Mouse (Mus musculus) midbrain, embryonic 11.5 days (tissue): Measurements from ENCODE around the gene Poldip2. TPM values are rescaled to one million over a fixed set of nuclear protein-coding genes. Genes with fewer than 3 reads are reported as not detected.

Experiments
- ATAC-seq: fragments of 200-750 bp; cut with Nextera tagmentation; 2 replicates; pipeline ENCODE4 v1.8.0; 2017; ENCODE audit warnings: moderate TSS enrichment, moderate library complexity; ENCODE audit not compliant: low FRiP score
- DNase-seq: peaks from one replicate; pipeline ENCODE4 v3.0.0; 2015; ENCODE audit warnings: low spot score; ENCODE audit errors: missing footprints
- H3K27ac ChIP-seq: fragments of 300-500 bp; sonication (generic); 2 replicates; pipeline ENCODE4 v1.5.1; 2014; ENCODE audit warnings: low read depth, low read length
- H3K27me3 ChIP-seq: fragments of 300-500 bp; sonication (generic); 2 replicates; pipeline ENCODE4 v1.6.1; 2014; ENCODE audit warnings: mild to moderate bottlenecking, low read length, moderate library complexity, mixed read lengths; ENCODE audit not compliant: control insufficient read depth, insufficient read depth
- H3K36me3 ChIP-seq: fragments of 300-500 bp; sonication (generic); 2 replicates; pipeline ENCODE4 v1.6.1; 2014; ENCODE audit warnings: mild to moderate bottlenecking, low read length, moderate library complexity, mixed read lengths; ENCODE audit not compliant: control insufficient read depth, insufficient read depth
- H3K4me1 ChIP-seq: fragments of 300-500 bp; sonication (generic); 2 replicates; pipeline ENCODE4 v1.6.1; 2014; ENCODE audit warnings: low read length; ENCODE audit not compliant: control insufficient read depth, insufficient read depth
- H3K4me2 ChIP-seq: fragments of 300-500 bp; sonication (generic); 2 replicates; pipeline ENCODE4 v1.6.1; 2014; ENCODE audit warnings: mild to moderate bottlenecking, moderate library complexity
- H3K4me3 ChIP-seq: fragments of 300-500 bp; sonication (generic); 2 replicates; pipeline ENCODE4 v1.5.1; 2014; ENCODE audit warnings: low read depth, low read length
- H3K9ac ChIP-seq: fragments of 300-500 bp; sonication (generic); 2 replicates; pipeline ENCODE4 v1.6.1; 2014; ENCODE audit warnings: low read length
- H3K9me3 ChIP-seq: fragments of 300-500 bp; sonication (generic); 2 replicates; pipeline ENCODE4 v1.6.1; 2016; ENCODE audit warnings: low read length; ENCODE audit not compliant: control insufficient read depth
- WGBS: fragments of 180-500 bp; shearing (Covaris S2); extraction: QIAGEN DNeasy Blood & Tissue Kit; methylation state at CpG from one replicate; pipeline ENCODE4 v1.1.7; 2014; 5-methylcytosine and 5-hydroxymethylcytosine counted together
- polyA plus RNA-seq: library from polyadenylated mRNA; unstranded; fragments of >200 nt; fragmentation: Nextera tagmentation; extraction: Ambion mirVana; gene quantifications from 2 replicates; pipeline ENCODE4 v1.2.1, GENCODE M21; 2014

The Poldip2 gene
- polyA plus RNA-seq, 1 experiment from 2014 or later = 139 TPM

GRCm38 (mm10) chr11:78499004-78499403, 13.0 kb upstream of the Poldip2 start, which contains the start of gene Vtn:
Gene Vtn (plus strand): TSS chr11:78499091.
- H3K9me3 ChIP-seq = no peaks in the 10 kb centered on the region
- H3K27me3 ChIP-seq = peaks cover 8% of the 10 kb centered on the region
- H3K4me2 ChIP-seq = peak within 1 kb of the TSS; percentile 96
- H3K27ac ChIP-seq = peak within 1 kb of the TSS; percentile 79
- peak within 1 kb of the TSS; percentile 74 for H3K4me3 ChIP-seq
- 35% methylated on average over 7 of the region's 7 CpGs for WGBS
- no peaks in the 10 kb centered on the region for H3K36me3 ChIP-seq
- H3K4me1 ChIP-seq = peaks cover 27% of the 10 kb centered on the region
- ATAC-seq (no peak), DNase-seq (peak; percentile 91)
- H3K9ac ChIP-seq = peak within 1 kb of the TSS; percentile 78

DNA sequence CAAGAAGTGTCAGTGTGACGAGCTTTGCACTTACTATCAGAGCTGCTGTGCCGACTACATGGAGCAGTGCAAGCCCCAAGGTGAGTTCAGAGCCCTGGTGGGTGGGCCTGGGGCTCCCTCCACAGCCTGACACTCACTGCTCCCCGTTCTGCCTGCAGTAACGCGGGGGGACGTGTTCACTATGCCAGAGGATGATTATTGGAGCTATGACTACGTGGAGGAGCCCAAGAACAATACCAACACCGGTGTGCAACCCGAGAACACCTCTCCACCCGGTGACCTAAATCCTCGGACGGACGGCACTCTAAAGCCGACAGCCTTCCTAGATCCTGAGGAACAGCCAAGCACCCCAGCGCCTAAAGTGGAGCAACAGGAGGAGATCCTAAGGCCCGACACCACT, 12.4 kb upstream of the Poldip2 start:
- H3K36me3 ChIP-seq = no peaks in the 10 kb centered on the region
- no peak overlapping the region for H3K9ac ChIP-seq
- H3K4me2 ChIP-seq = peak overlapping the region; percentile 23
- ATAC-seq (no peak), DNase-seq (no peak)
- peak overlapping the region; percentile 57; the same call in 1 of the 2 replicates for H3K27ac ChIP-seq
- WGBS = 44% methylated on average over 16 of the region's 16 CpGs
- H3K4me3 ChIP-seq = peak overlapping the region; percentile 6; the same call in 1 of the 2 replicates
- peaks cover 8% of the 10 kb centered on the region for H3K27me3 ChIP-seq
- H3K4me1 ChIP-seq = peaks cover 27% of the 10 kb centered on the region
- H3K9me3 ChIP-seq = no peaks in the 10 kb centered on the region

GRCm38 (mm10) chr11:78500623-78501202, 11.3 kb upstream of the Poldip2 start:
- WGBS = 76% methylated on average over 9 of the region's 9 CpGs

DNA sequence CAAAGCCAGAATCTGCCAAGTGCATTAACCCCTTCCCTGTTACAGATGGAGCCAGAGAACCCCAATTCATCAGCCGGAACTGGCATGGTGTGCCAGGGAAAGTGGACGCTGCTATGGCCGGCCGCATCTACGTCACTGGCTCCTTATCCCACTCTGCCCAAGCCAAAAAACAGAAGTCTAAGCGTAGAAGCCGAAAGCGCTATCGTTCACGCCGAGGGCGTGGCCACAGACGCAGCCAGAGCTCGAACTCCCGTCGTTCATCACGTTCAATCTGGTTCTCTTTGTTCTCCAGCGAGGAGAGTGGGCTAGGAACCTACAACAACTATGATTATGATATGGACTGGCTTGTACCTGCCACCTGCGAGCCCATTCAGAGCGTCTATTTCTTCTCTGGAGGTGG, 10.5 kb upstream of the Poldip2 start:
- no peaks in the 10 kb centered on the region for H3K9me3 ChIP-seq
- H3K4me2 ChIP-seq = no peak overlapping the region
- peaks cover 17% of the 10 kb centered on the region for H3K4me1 ChIP-seq
- ATAC-seq (no peak), DNase-seq (no peak)
- H3K36me3 ChIP-seq = no peaks in the 10 kb centered on the region
- H3K27me3 ChIP-seq = no peaks in the 10 kb centered on the region
- no peak overlapping the region for H3K4me3 ChIP-seq
- H3K27ac ChIP-seq = no peak overlapping the region
- no peak overlapping the region for H3K9ac ChIP-seq
- 84% methylated on average over 20 of the region's 20 CpGs for WGBS

More at GRCm38 (mm10) chr11:78500623-78501202, 11.3 kb upstream of the Poldip2 start:
- H3K9me3 ChIP-seq = no peaks in the 10 kb centered on the region
- no peaks in the 10 kb centered on the region for H3K36me3 ChIP-seq
- DNase-seq (no peak), ATAC-seq (no peak)
- no peak overlapping the region for H3K4me3 ChIP-seq
- no peak overlapping the region for H3K9ac ChIP-seq
- H3K27me3 ChIP-seq = peaks cover 5% of the 10 kb centered on the region
- H3K4me1 ChIP-seq = peaks cover 25% of the 10 kb centered on the region
- no peak overlapping the region for H3K27ac ChIP-seq
- peak overlapping the region; percentile 14; the same call in 1 of the 2 replicates for H3K4me2 ChIP-seq

GRCm38 (mm10) chr11:78502909-78503650, 8.9 kb upstream of the Poldip2 start, which contains the start of gene Sebox:
Gene Sebox (plus strand): TSS chr11:78503447.
- H3K4me2 ChIP-seq = no peak within 1 kb of the TSS
- DNase-seq (no peak), ATAC-seq (no peak)

GRCm38 (mm10) chr11:78505430-78505829, 6.6 kb upstream of the Poldip2 start:
- H3K36me3 ChIP-seq = peaks cover 2% of the 10 kb centered on the region; the same call in 1 of the 2 replicates
- DNase-seq = no peak

More at GRCm38 (mm10) chr11:78502909-78503650, 8.9 kb upstream of the Poldip2 start, which contains the start of gene Sebox:
- H3K9ac ChIP-seq = no peak within 1 kb of the TSS
- peaks cover 2% of the 10 kb centered on the region; the same call in 1 of the 2 replicates for H3K36me3 ChIP-seq
- no peak within 1 kb of the TSS for H3K4me3 ChIP-seq
- peaks cover 10% of the 10 kb centered on the region; the same call in 1 of the 2 replicates for H3K4me1 ChIP-seq
- WGBS = 65% methylated on average over 7 of the region's 7 CpGs
- H3K27ac ChIP-seq = no peak within 1 kb of the TSS
- no peaks in the 10 kb centered on the region for H3K9me3 ChIP-seq
- H3K27me3 ChIP-seq = no peaks in the 10 kb centered on the region

GRCm38 (mm10) chr11:78509148-78509547, 2.8 kb upstream of the Poldip2 start:
- H3K4me1 ChIP-seq = peaks cover 13% of the 10 kb centered on the region
- no peak overlapping the region for H3K4me3 ChIP-seq
- H3K9ac ChIP-seq = no peak overlapping the region
- H3K27ac ChIP-seq = no peak overlapping the region
- WGBS = 82% methylated on average over 5 of the region's 5 CpGs
- no peaks in the 10 kb centered on the region for H3K27me3 ChIP-seq
- peaks cover 2% of the 10 kb centered on the region; the same call in 1 of the 2 replicates for H3K36me3 ChIP-seq
- H3K9me3 ChIP-seq = no peaks in the 10 kb centered on the region
- ATAC-seq (no peak), DNase-seq (no peak)
- no peak overlapping the region for H3K4me2 ChIP-seq

More at GRCm38 (mm10) chr11:78505430-78505829, 6.6 kb upstream of the Poldip2 start:
- Histone ChIP-seq H3K4me3 (no peak overlapping the region), H3K9ac (no peak overlapping the region), H3K27ac (no peak overlapping the region), H3K4me2 (no peak overlapping the region), H3K4me1 (no peaks in the 10 kb centered on the region), H3K9me3 (no peaks in the 10 kb centered on the region), H3K27me3 (no peaks in the 10 kb centered on the region)
- no peak for ATAC-seq
- WGBS = 83% methylated on average over 3 of the region's 3 CpGs

DNA sequence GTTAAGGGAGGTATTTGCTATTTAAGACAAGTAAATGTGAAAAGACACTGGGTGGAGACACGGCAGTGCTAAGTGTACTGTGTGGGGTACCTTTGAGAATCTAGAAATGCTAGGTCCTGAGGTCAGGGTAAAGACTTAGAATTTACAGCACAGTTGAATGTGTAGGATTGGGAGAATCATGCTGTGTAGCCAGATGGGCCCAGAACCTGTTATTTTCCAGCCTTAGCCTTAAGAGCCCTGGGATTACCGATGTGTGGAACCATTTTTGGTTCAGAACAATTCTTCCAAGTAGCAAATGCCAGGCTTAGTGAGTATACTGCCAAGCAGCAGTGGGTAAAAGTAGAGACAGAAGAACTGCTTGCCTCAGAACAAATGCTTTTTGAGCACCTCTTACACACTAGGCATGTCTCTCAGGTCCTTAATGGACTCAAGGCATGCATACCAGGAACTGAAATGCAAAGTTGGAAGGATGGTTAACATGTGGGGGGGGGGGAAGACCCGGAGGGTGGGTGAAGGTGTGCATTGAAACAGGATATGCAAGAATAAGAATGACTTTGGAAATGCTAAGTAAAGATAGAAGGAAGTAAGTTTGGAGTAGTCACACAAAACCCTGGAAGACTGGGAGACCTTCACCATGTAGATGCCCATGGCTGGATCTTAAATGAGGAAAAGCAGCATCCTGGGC, 1.3 kb downstream of the Poldip2 start:
- no peaks in the 10 kb centered on the region for H3K27me3 ChIP-seq
- H3K36me3 ChIP-seq = peaks cover 16% of the 10 kb centered on the region; the same call in 1 of the 2 replicates
- H3K4me2 ChIP-seq = peak overlapping the region; percentile 73
- 82% methylated on average over 3 of the region's 3 CpGs for WGBS
- DNase-seq = no peak
- H3K4me1 ChIP-seq = peaks cover 13% of the 10 kb centered on the region
- ATAC-seq = no peak
- H3K4me3 ChIP-seq = peak overlapping the region; percentile 88; the same call in 1 of the 2 replicates
- no peaks in the 10 kb centered on the region for H3K9me3 ChIP-seq
- peak overlapping the region; percentile 95 for H3K9ac ChIP-seq
- H3K27ac ChIP-seq = no peak overlapping the region
